Mouse (Mus musculus): Measurements from ENCODE around the gene Gm17949.

DNA sequence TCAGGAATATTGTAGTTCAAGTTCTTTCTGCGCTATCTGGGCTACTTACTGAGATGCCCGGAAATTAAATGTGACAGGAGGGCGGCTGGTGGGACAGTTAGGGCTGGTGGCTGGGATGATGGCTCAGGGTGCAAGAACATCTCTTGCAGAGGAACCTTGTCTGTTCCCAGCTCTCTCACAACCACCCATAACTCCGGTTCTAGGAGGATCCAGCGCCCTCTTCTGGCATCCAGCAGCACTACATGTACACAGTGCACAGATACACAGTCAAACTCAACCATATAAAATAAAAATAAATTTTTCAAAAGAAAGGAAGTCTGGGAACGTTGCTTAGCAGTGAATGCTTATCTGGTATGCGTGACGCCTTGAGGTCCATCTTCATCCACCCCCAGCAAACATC lies 27.7 kb downstream of the Gm17949 start:
- peak; percentile 45; the same call in 1 of the 2 replicates for TF ChIP-seq CTCF (IDR thresholded peaks at IDR 0.05)
- no peak for TF ChIP-seq EP300 (IDR thresholded peaks at IDR 0.05)

All from lung, postnatal 0 days (tissue).